Mouse (Mus musculus) stomach, postnatal 0 days (tissue): ENCODE results near the gene Gm49325. TPM values are rescaled to one million over a fixed set of nuclear protein-coding genes. Genes with fewer than 3 reads are reported as not detected.

ENCODE experiments used
- ATAC-seq: fragments of 200-750 bp; cut with Nextera tagmentation; 2 replicates; pipeline ENCODE4 v1.8.0; 2017; ENCODE audit not compliant: low FRiP score, low TSS enrichment
- DNase-seq: peaks from one replicate; pipeline ENCODE4 v3.0.0-alpha.2; 2016; ENCODE audit warnings: low spot score
- H3K27ac ChIP-seq: fragments of 300-500 bp; sonication (generic); replicated peaks from 2 replicates; pipeline ENCODE4 v1.5.1; 2014; ENCODE audit warnings: mild to moderate bottlenecking, control low read depth
- H3K27me3 ChIP-seq: fragments of 300-500 bp; sonication (generic); 2 replicates; pipeline ENCODE4 v1.6.1; 2014; ENCODE audit warnings: low read length; ENCODE audit not compliant: control insufficient read depth, insufficient read depth
- H3K36me3 ChIP-seq: fragments of 300-500 bp; sonication (generic); 2 replicates; pipeline ENCODE4 v1.6.1; 2014; ENCODE audit warnings: low read length, mixed read lengths; ENCODE audit not compliant: control insufficient read depth, insufficient read depth
- H3K4me1 ChIP-seq: fragments of 300-500 bp; sonication (generic); replicated peaks from 2 replicates; pipeline ENCODE4 v1.6.1; 2014; ENCODE audit warnings: antibody characterized with exemption; ENCODE audit not compliant: control insufficient read depth, insufficient read depth
- H3K4me2 ChIP-seq: fragments of 300-500 bp; sonication (generic); replicated peaks from 2 replicates; pipeline ENCODE4 v1.6.1; 2014; ENCODE audit warnings: low read depth, mild to moderate bottlenecking, control low read depth, moderate library complexity
- H3K4me3 ChIP-seq: fragments of 300-500 bp; sonication (generic); 2 replicates; pipeline ENCODE4 v1.5.1; 2014; ENCODE audit warnings: low read depth, low read length, control low read depth
- H3K9ac ChIP-seq: fragments of 300-500 bp; sonication (generic); 2 replicates; pipeline ENCODE4 v1.6.1; 2014; ENCODE audit warnings: mild to moderate bottlenecking, low read length, control low read depth, mixed read lengths
- H3K9me3 ChIP-seq: fragments of 300-500 bp; sonication (generic); 2 replicates; pipeline ENCODE4 v1.6.1; 2016; ENCODE audit warnings: low read length; ENCODE audit not compliant: control insufficient read depth
- CTCF ChIP-seq: IDR thresholded peaks from 2 replicates; pipeline ENCODE4 v1.5.1; 2016; ENCODE audit warnings: antibody characterized with exemption, low read depth, mild to moderate bottlenecking, moderate library complexity
- EP300 ChIP-seq: optimal IDR thresholded peaks from 2 replicates; pipeline ENCODE3; 2016; ENCODE audit warnings: antibody characterized with exemption
- WGBS: fragments of 180-500 bp; shearing (Covaris S2); extraction: QIAGEN DNeasy Blood & Tissue Kit; methylation state at CpG from one replicate; pipeline ENCODE4 v1.1.7; 2014; 5-methylcytosine and 5-hydroxymethylcytosine counted together
- polyA plus RNA-seq: library from polyadenylated mRNA; unstranded; fragments of >200 nt; fragmentation: Nextera tagmentation; extraction: Ambion mirVana; gene quantifications from 2 replicates; pipeline ENCODE4 v1.2.1, GENCODE M21; 2015

Gm49325 gene
- polyA plus RNA-seq, 1 experiment from 2014 or later, result 17.3 TPM

DNA sequence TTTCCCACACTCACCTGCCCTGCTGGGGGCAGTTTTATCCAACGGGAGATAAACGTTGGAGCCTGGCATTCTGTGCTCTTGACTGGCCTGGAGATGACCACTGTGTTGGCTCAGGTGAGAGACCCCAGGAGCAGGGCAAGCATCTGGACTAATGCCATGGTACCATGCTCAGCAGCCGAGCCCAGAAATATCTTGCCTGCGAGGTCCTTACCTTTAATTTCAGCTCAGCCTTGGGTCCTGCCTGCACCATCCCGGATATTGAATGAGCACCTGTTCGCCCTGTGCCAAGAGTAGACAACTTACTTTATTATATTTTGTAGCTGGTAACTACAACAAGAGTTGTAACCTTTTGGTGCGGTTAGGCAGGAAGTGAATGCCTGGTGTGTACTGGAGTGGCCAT is 858 bp downstream of the Gm49325 start:
- Histone ChIP-seq H3K36me3 (peaks cover 7% of the 10 kb centered on the region; the same call in 1 of the 2 replicates), H3K4me3 (peak overlapping the region; percentile 64), H3K4me2 (peak overlapping the region; percentile 95), H3K27ac (peak overlapping the region; percentile 99), H3K9me3 (no peaks in the 10 kb centered on the region), H3K4me1 (peaks cover 7% of the 10 kb centered on the region; the same call in 1 of the 2 replicates), H3K27me3 (no peaks in the 10 kb centered on the region), H3K9ac (peak overlapping the region; percentile 91)
- 26% methylated on average over 7 of the region's 7 CpGs for WGBS
- ATAC-seq (peak; percentile 1; the same call in 1 of the 2 replicates), DNase-seq (no peak)
- TF ChIP-seq CTCF (no peak), EP300 (no peak)

DNA sequence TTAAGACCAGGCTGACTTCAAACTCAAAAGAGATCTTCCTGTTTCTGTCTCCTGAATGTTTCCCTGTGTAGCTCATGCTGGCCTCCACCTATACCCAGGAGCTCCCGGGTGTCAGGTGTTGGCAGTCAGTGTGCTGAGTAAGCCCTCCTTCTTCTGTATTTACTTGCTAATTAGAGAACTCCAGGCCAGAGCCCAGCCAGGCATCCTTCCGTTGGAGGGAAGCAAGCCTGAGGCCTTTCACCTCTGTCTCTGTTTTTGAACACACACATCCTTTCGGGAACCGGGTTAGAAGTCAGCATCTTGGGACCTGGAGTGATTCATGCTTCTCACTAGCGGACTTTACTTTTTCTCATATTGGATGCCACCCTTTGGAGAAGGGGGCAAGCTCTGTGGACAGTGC is 1.4 kb downstream of the Gm49325 start:
- peak overlapping the region; percentile 64 for H3K4me3 ChIP-seq
- no peak for TF ChIP-seq EP300
- no peak for TF ChIP-seq CTCF
- no peak for DNase-seq
- peaks cover 7% of the 10 kb centered on the region; the same call in 1 of the 2 replicates for H3K4me1 ChIP-seq
- no peaks in the 10 kb centered on the region for H3K27me3 ChIP-seq
- H3K36me3 ChIP-seq, result peaks cover 7% of the 10 kb centered on the region; the same call in 1 of the 2 replicates
- H3K9ac ChIP-seq, result peak overlapping the region; percentile 91; the same call in 1 of the 2 replicates
- 48% methylated on average over 5 of the region's 5 CpGs for WGBS
- no peaks in the 10 kb centered on the region for H3K9me3 ChIP-seq
- ATAC-seq, result no peak
- H3K27ac ChIP-seq, result peak overlapping the region; percentile 99; the same call in 1 of the 2 replicates
- peak overlapping the region; percentile 95 for H3K4me2 ChIP-seq

DNA sequence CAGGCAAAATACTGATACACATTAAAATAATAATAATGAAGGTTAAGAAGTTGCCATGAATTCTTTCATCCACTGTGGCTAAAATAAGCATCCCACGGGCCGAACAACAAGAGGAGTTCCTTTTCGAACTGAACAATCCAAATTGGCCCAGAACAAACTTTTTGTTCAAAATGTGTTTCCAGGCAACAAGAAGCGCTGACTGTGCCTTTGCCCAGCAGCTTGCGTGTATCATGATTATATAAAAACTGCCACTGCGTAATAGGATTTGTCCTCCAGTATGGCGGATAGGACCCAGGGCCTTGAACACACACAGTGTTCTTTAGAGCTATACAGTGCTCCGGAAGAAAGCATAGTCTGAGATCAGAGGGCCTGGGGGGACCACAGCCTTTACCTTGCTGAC is 2.6 kb downstream of the Gm49325 start:
- Histone ChIP-seq H3K4me1 (peaks cover 7% of the 10 kb centered on the region; the same call in 1 of the 2 replicates), H3K9ac (no peak overlapping the region), H3K9me3 (no peaks in the 10 kb centered on the region), H3K4me3 (no peak overlapping the region), H3K27me3 (no peaks in the 10 kb centered on the region), H3K27ac (no peak overlapping the region), H3K4me2 (no peak overlapping the region), H3K36me3 (peaks cover 13% of the 10 kb centered on the region)
- ATAC-seq (no peak), DNase-seq (no peak)
- no peak for TF ChIP-seq CTCF
- TF ChIP-seq EP300, result no peak
- 82% methylated on average over 8 of the region's 8 CpGs for WGBS

DNA sequence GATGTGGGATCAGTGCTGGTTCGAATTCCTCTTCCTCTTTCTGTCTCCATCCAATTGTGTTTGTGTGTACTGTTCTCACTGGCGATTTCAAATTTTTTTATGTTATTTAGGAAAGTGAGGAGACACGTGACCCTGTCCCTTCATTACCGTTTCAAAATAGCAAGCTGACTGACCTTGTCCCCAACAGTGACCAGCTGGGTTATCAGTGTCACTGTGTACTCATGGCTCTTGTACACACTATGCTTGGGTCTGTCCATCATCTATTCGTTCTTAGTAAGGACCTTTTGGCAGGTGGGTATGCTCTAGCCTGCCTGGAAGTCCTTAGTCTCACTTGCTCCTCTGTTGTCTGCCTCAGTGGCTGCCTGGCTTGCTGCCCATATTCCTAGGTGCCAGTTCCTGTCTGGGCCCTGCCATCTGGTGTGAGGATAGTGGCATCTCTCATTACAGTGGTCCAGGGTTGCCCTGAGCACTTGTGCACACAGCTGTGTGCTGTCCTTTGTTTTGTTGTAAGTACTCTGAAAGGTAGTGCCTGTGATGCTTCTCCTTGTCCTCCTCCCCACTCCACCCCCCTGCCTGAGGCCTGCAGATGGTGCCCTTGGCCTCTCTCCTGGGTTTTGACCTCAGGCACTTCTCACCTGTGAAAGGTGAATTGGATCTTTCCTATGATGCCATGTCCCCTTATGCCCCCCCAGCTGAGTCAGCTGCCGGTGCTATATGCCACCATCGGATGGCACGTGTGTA is 4.4 kb downstream of the Gm49325 start:
- Histone ChIP-seq H3K4me2 (no peak overlapping the region), H3K27ac (no peak overlapping the region), H3K4me1 (peaks cover 7% of the 10 kb centered on the region; the same call in 1 of the 2 replicates), H3K9me3 (no peaks in the 10 kb centered on the region), H3K36me3 (peaks cover 13% of the 10 kb centered on the region), H3K4me3 (no peak overlapping the region), H3K9ac (no peak overlapping the region), H3K27me3 (no peaks in the 10 kb centered on the region)
- WGBS, result 74% methylated on average over 8 of the region's 8 CpGs
- no peak for ATAC-seq
- no peak for TF ChIP-seq CTCF
- TF ChIP-seq EP300, result no peak
- DNase-seq, result no peak

DNA sequence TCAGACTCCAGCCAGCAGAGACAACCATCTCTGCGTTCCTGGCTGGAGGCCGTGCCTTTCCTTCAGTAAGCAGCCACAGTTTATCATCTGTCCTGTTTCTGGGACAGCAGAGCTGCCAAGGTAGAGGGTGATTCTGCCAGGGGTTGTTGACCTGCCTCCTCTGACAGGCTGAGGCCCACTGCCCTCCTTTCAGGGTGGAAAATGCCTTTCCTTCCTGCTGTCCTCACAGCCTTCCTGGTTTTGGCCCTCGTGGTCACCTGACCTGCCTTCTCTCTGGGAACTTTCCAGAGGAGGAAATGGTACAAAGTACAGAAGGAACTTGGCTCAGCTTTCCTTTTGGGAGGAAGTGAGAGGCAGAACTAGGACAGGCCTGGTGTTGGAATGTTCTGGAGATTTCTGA is 7.4 kb downstream of the Gm49325 start:
- ATAC-seq (peak; percentile 79), DNase-seq (peak; percentile 73)
- Histone ChIP-seq H3K27me3 (no peaks in the 10 kb centered on the region), H3K9ac (no peak overlapping the region), H3K9me3 (no peaks in the 10 kb centered on the region), H3K4me3 (no peak overlapping the region), H3K36me3 (peaks cover 22% of the 10 kb centered on the region), H3K4me2 (no peak overlapping the region), H3K27ac (peak overlapping the region; percentile 69), H3K4me1 (no peaks in the 10 kb centered on the region)
- whole genome bisulfite sequencing, result 54% methylated on average over 3 of the region's 3 CpGs
- TF ChIP-seq EP300 (no peak), CTCF (no peak)

DNA sequence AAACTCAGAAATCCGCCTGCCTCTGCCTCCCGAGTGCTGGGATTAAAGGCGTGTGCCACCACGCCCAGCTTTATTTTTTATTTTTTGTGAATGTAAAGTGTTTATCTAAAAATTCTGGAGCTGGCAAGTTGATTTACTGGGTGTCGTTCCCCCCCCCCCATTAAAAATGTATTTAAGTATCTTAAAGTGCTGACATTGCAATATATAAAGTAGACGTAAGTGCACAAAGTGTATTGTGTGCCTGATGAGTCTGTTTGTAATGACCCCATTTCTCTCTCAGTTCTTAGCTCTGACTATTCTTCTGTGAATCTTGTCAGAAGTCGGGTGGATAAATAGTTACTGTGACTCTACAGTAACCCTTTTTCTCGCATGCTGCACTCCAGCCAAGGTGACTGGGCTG is 9.7 kb downstream of the Gm49325 start:
- no peak for DNase-seq
- Histone ChIP-seq H3K27me3 (no peaks in the 10 kb centered on the region), H3K9ac (no peak overlapping the region), H3K4me2 (no peak overlapping the region), H3K27ac (no peak overlapping the region), H3K4me3 (no peak overlapping the region), H3K36me3 (peaks cover 16% of the 10 kb centered on the region), H3K4me1 (no peaks in the 10 kb centered on the region), H3K9me3 (no peaks in the 10 kb centered on the region)
- TF ChIP-seq EP300, result no peak
- TF ChIP-seq CTCF, result no peak
- no peak for ATAC-seq
- WGBS, result 86% methylated on average over 7 of the region's 8 CpGs
